Mouse (Mus musculus) right cerebral cortex, adult 2 months (tissue): ENCODE data around the gene Rdx.
"Not testable (repeated sequence)": the region's sequence is repeated elsewhere in the genome, so short reads cannot be mapped to it uniquely, and the experiment has no call there.

ENCODE experiments used
- DNase-seq, 2 experiments: peaks; one replicate each; pipeline ENCODE4 v3.0.0; 2021 to 2022; ENCODE audit warnings: low spot score in 2 of 2

Rdx gene

DNA sequence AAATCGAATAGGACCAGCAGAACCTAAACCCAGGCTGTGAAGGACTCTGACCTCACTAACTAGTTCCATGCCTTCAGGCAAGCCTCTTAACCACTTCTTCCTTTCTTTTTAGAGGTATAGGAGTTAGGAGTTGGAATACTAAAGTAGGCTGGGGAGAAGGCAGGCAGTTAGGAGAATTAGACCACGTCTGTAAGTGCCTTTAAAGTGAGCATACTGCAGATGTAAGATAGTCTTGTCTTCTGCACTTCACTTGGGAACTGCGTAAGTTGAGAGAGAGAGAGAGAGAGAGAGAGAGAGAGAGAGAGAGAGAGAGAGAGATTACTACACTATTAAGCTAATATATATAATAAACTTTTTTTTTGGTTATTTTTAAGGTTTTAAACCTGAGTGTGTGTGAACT, 8.3 kb downstream of the Rdx start:
- DNase-seq = no peak

DNA sequence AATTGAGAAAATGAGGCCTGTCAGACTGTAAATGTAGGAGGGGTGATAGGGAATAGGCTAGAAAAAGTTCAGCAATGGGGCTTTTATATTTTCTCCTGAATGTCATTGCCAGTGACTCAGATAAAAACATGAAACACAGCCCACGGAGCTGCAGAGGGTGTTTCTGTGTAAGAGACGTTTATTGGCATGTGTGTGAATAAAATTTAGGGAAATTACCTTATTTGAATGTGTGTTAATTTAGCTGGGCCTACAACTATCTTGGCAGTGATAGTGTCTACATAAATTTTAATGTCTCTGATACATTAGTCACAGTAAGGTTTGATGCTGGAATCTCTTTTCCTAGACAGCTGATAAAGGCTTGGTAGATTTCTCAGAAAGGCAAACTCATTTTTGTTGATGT, 12.8 kb downstream of the Rdx start:
- DNase-seq = no peak

DNA sequence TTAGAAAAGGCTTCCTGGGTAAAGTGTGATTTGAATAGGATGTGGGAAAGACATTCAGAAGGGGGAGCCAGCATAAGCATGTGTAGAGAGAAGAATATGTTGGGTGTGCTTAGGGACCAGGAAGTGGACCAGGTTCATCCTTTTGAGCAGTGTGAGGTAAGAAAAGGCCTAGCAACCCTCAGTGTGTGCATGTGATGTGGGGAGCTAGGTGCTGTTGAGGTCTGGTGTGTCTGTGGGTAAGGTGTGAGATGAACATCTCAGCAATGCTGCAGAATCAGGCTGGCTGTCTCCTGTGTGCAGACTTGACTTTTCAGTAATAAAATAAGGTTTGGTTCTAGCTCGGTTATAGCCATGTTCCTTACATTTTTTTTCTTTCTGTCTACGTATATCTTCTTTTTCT, 23.1 kb downstream of the Rdx start:
- no peak for DNase-seq

DNA sequence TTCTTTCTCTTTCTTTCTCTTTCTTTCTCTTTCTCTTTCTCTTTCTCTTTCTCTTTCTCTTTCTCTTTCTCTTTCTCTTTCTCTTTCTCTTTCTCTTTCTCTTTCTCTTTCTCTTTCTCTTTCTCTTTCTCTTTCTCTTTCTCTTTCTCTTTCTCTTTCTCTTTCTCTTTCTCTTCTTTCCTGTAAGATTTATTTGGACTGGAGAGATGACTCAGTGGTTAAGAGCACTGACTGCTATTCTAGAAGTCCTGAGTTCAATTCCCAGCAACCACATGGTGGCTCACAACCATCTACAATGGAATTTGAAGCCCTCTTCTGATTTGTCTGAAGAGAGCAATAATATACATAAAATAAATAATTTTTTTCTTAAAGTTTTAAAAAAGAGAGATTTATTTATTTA, 24.4 kb downstream of the Rdx start:
- not testable (repeated sequence) for DNase-seq

DNA sequence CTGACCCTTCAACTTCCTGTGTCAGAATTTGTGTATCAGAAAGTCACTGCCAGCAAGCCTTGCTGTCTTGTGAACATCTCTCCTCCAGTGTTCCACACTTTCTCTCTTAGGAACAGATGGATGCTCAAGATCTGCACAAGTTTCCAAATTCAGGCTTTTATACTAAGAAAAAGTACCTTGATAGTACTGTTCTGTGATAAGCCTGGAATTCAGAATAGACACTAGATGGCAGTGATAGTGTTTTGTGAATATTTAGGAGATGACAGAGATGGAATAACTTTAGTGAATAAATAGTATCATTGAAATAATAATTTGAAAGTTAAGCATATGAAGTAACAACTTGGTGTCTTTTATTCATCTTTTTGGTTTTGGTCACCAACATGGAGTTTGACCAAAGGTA, 25.2 kb downstream of the Rdx start:
- DNase-seq = no peak

DNA sequence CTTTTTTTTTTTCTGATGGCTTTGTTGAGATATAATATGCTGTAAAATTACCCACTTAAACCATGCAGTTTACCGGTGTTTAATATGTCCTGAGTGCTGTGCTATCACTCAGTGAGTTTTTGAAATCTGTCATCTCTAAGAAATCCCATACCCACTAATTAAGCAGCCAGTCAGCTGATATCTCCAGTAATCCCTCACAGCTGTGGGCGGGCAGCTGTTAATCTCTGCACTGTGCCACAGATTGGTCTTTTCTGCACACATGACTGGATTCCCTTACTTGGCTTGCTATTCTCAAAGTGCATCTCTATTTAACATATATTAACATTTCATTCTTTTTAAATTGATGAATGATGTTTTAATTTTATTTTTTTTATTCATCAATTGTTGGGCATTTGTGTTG, 29.1 kb downstream of the Rdx start:
- DNase-seq = no peak

DNA sequence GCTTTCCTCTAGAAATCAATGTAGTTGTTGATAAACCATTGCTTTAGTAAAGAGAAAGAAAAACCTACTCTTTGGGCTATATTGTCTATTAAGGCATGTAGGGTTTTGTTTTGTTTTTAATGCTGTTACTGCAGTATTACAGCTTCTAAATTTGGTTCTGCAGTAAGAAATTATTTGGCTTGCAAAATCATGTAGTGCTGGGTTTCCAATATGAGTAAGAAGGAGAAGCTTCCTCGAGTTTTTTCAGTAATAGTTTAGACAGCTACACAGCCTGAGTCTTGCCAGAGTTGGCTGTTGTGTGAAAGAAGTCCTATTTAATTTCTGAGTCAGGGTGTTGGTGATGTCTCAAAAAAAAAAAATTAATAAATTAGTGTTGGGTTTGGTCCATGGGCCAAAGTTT, 30.7 kb downstream of the Rdx start:
- no peak for DNase-seq

DNA sequence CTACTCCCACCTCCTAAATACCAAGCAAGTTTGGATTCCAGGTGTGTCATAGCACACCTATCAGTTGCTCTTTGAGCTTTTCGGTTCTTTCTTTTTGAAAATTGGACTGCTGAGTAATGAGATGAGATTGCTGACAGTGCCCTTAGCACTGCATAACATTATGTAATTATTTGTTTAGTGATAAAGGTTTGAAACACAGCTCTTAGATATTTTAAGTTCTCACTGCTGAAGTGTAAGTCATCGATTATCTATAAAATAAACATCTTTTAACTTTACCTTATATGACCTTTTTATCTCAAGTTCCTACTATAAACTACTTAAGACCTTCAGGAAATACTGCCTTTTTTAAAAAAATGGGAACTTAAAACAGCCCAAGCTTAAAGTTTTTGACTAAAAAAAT, 35.0 kb downstream of the Rdx start:
- no peak for DNase-seq

DNA sequence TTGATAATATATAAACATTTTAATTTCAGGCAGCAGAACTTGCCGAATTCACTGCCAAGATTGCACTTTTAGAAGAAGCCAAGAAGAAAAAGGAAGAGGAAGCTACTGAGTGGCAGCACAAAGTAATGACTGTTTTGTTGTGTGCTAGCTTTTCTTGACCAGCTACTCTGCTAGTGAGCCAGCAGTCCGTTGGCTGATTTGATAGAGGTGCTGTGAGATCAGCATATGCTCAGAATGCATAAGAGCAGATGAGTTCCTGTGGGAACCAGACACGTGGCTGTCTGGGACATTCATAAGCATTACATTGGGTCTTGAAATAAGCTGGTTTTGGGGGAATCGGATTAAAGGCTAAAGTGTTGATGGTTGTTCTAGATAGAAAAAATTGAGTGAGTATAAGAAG, 35.4 kb downstream of the Rdx start:
- no peak for DNase-seq

DNA sequence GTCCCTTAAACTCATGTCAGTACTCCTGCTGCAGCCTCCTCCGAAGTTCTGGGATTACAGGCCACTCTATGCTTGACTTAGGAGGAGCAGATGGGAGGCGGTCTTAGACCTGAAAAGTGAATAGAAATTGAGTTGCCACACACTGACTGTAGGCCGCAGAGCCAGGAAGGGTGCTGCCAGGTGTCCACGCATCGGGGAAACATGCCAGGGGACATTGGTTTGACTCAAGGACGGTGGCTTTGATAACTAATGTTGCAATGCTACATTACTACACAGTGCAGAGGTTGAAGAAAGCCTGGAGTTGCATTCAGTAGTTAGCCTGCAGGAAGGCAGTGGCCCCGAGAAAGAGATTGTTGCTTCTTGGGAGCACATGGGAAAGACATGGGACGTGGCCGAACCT, 44.8 kb downstream of the Rdx start:
- no peak for DNase-seq

DNA sequence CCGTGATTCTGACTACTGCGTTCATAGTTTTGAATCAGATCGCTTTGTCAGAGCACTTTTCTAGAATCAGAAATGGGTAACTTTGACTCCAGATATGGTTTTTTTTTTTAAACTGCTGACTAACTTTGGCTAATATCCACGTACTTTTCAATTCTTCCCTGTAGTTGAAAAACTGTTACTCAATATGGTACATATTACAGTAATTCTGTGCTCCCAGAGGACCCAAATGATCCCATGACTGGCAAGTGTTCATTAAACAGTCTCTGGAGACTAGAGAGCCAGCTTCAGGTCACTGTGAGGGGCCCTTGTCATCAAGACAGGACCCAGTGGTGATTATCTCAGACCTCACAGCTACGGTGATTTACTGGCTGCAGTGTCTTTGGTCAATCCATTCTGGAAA, 45.3 kb downstream of the Rdx start:
- no peak for DNase-seq

DNA sequence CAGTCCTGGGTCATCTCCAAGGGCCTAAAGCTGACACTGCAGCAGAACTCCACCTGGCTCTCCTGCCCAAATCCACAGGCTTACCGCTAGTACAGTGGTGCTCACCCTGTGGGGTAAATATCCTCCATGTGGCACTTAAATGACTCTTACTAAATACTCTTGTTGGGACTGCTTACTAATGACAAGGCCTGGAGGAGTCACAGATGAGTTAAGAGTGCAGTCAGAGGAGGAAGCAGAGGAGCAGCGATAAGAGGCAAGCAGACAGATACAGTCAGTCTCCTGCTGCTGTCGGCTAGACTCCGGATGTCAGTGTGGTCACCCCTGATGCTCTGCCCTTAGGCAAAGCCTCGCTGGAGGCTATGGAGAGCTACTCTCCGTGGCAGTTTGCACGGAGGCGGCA, 46.1 kb downstream of the Rdx start:
- no peak for DNase-seq

DNA sequence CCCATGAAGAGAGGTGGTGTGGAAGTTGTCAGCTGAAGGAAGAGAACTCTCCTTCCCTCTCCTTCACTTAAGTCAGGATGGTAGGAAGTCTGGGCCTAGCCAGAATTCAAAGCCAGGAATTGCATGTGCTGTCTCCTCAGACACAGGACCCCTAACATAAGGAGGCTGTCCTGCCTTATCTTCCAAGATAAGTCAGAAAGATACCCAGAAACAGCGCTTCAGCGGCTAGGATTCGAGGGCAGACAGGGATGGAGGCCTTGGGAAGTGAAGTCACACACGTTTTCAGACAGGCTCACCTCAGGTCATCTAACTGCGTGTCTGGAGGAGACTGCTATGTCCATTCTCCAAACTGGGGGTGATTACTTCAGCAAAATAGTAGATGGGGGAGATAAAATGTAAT, 47.0 kb downstream of the Rdx start:
- DNase-seq = no peak

DNA sequence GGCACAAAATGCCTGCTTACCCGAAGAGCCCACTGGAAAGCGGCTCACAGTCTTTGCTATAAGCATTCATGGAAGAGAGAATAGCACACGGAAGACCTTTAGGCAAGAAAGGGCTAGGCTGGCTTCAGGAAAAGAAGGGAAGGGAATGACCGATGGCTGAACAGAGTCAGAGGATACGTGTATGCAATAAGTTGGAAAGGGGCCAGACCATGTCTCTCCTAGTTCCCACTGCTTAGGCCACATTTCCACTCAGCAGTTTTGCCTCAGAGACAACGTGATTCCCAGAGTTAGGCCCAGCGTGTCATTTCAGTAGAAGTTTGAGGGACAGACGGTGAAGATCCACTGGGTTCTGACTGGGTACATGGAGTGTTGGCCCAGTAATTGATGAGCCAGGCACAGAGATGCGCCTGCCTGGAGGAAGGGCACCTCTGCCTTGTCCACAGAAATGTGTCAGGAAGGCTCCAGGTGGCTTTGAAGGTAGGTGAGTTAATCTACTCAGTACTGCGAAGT, 47.6 kb downstream of the Rdx start:
- no peak for DNase-seq

DNA sequence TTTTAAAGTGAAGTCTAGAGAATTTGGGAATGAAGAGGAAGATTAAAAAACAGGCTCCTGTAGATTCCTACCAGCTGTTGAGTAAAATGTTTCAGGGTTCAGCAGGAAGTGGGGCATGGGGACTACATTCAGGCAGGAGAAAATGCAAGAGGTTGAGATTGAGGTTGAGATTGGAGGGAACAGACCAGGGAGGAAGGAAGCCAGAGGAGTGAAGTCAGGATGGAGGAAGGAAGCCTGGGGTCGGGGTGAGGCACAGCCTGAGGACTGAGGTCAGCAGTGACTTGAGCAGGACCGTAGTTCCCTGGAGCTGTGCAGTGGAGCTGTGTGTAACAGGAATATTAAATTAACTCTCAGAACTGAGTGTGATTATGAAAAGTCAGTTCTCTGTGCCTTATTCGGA, 48.7 kb downstream of the Rdx start:
- DNase-seq = no peak

DNA sequence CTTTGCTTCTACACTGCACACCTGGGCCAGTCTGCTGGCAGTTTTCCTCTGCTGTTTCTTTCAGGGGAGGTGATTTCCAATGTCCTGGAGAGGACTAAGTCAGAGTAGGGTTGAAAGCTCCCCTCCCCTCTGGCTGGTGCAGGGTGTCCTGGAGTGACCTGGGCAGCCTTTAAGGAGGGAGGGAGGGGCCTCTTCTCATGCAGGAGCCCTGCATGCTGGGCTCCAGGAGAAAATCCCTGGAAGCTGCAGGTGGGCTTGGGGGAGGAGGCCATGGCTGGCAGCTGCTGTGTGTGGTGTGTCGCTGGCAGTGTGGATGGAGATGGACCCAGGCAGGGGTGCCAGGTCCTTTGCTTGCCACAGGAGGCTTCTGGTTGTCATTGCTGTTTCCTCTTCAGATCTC, 50.4 kb downstream of the Rdx start:
- DNase-seq = no peak

DNA sequence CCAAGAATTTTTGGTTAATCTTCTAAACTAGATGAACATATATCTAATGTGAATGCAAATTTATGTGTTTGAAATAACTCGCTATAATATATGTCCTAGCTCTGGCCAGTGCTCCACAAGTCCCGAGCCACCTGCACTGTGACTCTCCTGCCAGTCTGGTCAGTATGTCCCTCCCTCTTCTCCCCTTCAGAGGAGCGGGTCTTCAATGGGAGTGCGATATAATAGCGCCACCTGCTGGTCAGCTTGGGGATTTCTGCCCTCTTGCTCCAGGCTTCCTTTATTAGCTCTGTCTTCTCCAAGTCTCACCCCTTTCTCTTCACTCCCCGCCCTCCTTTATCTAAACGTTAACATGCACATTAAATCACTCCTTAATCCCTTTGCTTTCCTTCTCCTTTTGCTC, 51.6 kb downstream of the Rdx start:
- peak; percentile 86 to 88 for DNase-seq

DNA sequence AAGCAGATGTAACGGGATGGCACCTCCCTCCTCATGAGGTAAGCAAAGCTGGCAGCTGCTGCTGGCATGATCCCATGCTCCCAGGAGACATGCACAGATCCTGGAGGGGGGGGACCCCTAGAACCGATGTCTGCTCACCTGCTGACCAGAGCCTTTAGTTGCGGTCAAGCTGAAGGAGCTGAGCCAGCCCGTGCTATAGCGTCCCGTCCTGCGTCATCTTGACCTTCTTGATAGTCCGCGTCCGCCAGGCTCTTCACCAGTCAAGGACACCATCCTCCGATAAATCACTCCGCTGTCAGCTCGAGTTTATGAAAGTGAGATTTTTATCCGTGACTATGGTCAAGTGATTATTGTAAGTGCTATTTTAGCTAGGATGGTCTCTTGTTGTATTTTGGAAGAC, 53.5 kb downstream of the Rdx start:
- no peak for DNase-seq

DNA sequence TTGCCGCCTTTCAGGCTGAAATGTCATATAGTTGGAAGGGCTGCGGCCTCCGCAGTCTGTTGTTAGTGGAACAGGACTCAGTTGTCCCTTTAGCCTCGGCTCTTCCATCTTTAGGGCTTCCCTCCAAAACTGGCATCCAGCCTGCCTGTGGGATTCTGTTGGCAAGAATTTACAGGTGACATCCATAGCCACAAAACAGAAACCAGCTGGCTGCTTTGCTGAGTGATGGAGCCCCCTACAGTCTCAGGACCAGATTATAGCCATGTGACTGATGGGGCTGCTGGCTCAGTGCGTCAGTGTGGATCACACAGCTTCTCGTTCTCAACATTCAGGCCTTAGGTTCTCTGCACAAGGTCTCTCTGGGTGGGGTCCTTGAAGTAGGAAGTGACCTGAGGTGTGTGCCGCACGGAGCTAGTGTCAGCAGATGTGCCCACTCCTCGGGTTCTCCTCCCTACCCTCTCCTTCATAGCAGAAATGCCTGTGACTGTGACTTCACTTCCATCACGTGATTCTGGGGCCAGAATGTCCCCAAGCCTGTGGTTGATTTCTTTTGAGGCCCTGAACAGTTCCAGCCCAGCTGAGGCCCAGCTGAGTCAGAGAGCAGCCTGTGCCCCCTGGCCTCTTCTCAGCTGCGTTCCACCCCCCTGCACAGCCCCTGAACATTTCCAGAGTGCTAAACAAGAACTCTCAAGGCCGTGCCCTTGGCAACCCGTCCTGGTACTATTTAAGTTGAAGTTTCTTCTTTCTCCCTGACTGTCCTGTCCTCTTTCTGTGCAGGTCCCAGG, 55.3 kb downstream of the Rdx start:
- DNase-seq = no peak

DNA sequence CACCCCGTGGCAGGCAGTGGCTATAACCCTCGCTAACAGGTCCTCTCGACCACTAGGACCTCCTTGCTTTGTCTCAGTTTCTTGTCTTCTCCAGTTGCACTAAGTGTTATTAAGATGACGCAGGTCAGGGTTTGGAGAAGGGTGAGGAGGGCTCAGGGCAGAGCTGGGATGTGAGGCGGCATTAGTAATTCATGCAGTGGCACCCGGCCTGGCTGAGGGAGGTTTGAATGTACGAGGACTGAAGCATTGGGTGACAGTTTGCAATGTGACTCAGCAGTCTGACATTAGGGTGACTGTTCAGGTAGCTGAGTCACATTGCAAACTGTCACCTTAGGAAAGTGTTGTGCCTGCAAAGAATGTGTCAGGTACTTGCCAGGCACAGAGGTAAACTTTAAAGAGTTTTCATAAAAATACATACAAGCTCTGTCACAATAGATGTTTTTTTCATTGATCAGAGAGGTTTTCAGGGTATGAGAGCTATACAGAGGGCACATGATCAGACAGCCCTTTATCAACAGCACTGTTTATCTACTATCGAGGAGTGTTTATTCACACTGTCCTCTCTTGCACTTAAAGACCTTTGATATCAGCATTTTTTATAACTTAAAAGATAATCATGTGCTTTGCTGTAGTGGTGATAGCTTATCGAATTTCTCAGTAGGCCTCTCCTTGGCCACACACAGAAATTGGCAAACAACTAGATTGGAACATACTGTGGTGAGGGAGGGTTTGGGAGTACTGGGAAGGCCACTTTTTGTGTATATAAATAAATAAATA, 56.7 kb downstream of the Rdx start:
- no peak for DNase-seq

DNA sequence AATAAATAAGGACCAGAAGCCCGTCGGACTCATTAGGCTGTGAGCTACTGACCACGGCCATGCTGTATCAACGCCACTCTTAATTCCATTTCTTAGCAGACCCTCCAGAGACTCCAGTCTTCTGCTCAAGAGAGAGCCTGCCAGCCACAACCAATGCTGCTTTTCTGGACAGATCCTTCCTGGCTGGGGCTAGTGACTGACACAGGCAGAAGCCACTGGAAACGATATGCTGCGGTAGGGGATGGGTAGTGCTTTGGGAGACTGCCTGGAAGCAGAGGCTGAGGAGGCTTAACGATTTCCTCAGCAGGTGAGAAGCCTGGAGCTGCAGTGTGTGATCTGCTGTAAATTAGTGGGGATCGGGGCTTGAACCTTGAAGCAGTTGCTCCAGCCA, 57.2 kb downstream of the Rdx start:
- DNase-seq = no peak

DNA sequence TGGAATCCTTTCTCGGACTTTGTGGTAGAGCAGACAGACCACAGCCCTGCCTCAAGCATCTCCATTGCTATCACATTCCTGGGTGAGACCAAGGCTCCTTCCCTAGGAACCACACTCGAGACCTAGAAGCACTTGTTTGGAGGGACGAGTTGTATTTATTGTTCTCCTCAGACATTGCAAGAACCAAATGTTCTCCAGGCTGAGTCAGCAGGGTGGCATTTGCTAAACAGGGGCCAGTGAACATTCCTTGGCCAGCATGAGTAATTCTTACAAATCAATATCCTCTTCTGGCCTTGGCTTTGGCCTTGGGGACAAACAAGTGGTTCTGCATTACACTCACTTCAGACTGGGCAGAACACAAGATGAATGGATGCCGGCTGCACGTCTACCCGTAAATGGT, 58.5 kb downstream of the Rdx start:
- DNase-seq = no peak

DNA sequence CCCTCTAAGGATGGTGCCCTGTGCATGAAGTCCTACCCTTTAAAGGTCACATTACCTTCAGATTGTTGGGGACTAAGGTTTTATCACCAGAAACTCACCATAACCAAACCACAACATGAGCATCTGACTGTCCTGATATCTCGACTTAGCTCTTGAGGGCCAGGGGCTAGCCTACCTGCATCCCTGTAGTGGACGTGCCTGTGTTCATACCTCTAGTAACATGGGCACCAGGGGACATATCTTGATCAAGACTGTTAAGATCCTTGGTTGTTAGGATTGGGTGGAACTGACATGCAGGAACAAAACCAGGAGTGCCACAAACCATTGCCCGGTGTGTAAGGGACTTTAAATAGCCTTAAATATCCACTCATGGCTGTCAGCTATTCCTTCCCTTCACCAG, 60.2 kb downstream of the Rdx start:
- DNase-seq = no peak
